Mouse (Mus musculus) B cell, adult 2 months (primary cell): Measurements from ENCODE around the gene 1700006A11Rik.
"Not testable (repeated sequence)": the region's sequence is repeated elsewhere in the genome, so short reads cannot be mapped to it uniquely, and the experiment has no call there.

ENCODE experiments used
- DNase-seq, 2 experiments: peaks; one replicate each; pipeline ENCODE4 v3.0.0; 2022

Gene 1700006A11Rik

DNA sequence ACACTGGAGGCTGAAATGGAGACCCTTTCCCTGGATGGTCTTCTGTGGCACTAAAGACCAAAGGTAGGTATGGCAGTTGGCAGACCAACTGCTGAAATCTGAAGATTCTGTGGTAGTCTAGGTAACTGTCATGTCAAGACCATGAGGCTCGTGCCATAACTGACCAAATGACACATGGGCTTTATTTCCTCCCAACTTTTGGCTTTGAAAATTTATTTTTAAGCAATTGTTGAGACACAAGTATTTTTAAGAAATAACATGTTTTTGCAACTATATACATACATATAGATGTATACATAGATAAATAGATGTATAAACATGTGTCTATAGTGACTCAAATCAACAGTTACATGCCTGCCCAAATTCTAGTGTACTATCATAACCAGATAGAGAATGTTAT lies at the start of gene 1700006A11Rik:
Gene 1700006A11Rik, minus strand, starts transcription at position 101 of the 400 bp plus-strand sequence.
- no peak for DNase-seq

DNA sequence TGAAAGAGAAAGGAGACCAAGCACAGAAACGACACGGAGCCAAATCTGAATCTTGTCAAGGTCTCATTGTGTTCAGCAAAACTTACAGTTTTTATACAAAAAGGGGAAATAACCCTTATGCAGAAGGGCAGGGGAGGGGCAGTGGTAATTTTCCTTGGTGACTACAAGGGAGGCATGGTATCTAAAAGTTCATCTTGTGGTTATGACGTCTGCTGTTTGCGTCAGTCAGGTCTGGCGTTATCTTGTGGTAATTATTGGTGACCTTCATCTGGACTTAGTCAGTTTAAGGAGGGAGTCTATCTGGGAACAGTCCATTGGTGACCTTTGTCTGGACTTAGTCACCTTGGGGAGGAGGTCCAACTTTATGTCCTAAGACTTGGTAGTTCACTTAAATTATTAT lies 48.5 kb upstream of the 1700006A11Rik start:
- not testable (repeated sequence) for DNase-seq

DNA sequence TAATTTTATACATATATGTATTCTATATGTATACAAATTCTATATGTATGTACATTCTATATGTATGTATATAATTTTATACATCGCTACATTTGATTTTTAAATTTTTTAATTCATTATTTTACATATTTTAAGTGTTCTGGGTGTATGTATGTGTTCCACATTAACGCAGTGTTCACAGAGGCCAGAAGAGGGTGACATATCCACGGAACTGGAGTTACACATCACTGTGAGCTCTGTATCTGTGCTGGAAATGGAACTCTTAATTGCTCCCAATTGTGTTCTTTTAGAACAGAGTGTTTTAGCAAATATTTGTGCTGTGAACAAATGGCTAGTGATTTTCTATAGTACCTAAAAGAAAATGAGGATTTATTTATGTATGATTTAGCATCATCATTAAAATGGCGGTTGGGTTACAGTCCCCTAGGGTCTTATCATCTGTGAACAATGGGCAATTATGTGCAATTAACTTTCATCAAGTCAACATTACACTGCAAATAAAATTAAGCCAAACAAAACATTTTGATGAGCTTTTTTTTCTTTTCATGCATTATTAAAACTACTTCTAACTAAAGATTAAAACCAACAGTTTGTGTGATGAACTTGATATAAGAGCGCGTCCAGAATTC lies 40.4 kb upstream of the 1700006A11Rik start:
- no peak for DNase-seq

DNA sequence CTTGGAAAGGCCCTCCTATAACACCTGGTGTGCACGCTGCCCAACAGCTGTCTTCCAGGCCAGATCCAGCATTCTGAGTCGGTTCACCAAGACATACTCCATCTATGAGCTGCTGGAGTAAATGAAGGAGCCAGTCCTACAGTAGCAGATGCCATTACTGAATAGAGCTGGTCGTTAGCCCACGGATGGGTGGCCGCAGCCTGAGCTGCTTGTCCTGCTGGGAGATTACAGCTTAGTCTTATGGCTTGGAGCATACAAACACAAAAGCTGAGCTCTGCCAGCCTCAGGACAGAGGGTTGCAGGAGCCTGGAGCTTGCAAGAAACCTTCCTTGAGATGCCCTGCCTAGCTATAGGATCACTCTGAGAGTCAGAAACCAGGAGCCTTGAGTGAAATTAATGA lies 33.6 kb downstream of the 1700006A11Rik start:
- DNase-seq, result no peak

DNA sequence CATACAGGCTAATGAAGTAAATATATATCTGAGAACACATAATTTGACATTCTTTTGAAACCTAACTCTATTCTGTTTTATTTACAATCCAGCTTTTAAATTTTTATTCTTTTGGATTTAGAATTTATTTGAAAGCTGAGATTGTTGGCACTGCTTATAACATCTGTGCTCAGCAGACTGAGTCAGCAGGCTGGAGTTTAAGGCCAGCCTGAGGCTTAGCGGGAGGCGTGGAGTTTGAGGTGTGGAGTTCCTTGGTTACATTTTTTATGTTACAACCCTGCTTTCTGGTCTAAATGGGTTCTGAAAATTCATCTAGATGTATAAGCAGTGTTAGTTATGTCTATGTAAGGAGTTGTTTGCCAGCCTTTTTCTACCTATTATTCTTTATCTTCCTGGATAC lies 35.7 kb downstream of the 1700006A11Rik start:
- DNase-seq, result no peak

DNA sequence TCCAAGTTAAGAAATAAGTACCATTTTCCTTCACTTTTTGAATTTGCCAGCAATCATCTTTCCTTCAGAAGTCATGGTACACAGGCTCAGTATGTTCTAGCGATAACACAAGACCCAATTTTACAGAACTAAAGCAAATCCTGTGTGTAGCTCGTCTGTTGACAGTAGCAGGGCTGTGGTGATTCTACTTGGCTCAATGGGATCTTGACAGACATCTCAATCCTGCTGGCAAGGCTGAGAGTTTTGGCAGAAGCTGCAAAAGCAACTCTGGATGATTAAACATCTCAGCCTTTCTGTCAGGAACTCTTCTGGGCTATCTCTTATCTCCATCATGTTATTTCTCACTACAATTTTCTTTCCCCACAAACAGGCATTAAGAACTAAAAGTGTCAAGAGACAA lies 36.2 kb downstream of the 1700006A11Rik start:
- DNase-seq, result no peak

DNA sequence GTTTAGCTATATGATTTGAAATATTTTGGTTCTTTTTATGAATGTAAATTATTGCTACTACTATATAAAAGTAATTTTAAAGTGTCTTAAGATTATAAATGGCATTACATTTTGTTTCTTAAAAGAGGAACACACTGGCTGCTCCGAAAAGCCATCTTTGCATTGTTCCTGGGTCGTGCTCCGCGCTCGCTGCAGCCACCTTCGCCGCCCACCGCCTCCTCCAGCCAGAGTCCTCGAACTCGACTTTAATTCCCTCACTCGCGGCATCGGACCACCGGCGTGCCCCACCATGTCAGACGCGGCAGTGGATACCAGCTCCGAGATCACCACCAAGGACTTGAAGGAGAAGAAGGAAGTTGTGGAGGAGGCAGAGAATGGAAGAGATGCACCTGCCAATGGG lies 40.5 kb downstream of the 1700006A11Rik start:
- not testable (repeated sequence) for DNase-seq

DNA sequence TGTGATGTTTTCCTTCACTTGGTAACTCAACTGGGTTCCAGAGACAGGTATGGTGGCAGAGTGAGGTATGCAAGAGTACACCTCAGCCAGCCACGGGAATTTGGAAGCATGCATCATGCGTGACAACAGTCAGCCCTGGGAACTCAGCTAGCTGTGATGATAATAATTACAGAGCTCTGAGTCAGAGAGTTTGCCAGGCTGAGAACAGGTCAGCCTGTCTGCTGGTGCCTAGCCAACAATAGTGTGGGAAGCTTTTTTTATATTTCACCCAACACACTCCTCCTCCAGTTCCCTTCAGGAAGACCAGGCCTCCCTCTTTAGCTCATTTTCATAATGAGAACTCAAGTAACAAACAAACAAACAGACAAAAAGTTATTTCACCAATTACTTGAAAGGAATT lies 53.8 kb downstream of the 1700006A11Rik start:
- no peak for DNase-seq

DNA sequence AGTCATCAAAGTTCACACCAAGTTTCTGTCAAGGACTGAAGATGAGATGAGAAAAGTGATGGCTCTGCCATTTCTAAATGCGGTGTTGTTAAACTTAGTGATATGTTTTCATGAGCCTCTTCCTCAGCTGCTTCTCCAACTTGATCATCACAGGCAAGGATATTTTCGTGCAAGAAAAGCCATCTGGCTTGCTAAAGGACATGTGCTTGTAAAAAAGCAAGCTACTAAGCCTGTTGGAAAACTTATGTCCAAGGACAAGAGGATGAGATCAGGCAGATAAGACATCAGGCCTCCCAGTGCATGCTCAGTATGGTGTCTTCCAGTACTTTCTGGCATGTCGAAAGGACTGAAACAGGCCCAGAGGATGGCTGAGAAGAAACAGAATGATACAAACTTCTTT lies 68.3 kb downstream of the 1700006A11Rik start:
- no peak for DNase-seq
